Mouse (Mus musculus): ENCODE results near the gene Slc38a6. TPM values are rescaled to one million over a fixed set of nuclear protein-coding genes. Genes with fewer than 3 reads are reported as not detected.

Gene Slc38a6
- total RNA-seq, 1 experiment from 2014 or later = 12.9 TPM

- no peak for DNase-seq
Observed at GRCm38 (mm10) chr12:73393881-73394291, 107.3 kb downstream of the Slc38a6 start.

DNA sequence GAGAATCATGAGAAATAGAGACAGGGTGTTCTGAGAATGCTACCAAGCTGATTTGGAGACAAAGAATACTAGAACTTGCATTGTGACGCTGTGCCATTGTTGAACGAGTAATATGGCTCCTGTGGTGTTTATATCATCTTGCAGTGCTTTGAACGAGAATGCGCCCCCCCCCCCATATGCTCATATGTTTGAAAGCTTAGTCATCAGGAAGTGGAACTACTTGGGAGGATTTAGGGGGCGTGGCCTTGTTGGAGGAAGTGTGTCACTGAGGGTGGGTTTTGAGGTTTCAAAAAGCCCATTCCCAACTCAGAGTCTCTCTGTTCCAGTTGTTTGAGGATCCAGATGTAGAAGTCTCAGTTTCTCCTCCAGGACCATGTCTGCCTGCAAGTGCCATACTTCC is 108.0 kb downstream of the Slc38a6 start:
- no peak for DNase-seq

DNA sequence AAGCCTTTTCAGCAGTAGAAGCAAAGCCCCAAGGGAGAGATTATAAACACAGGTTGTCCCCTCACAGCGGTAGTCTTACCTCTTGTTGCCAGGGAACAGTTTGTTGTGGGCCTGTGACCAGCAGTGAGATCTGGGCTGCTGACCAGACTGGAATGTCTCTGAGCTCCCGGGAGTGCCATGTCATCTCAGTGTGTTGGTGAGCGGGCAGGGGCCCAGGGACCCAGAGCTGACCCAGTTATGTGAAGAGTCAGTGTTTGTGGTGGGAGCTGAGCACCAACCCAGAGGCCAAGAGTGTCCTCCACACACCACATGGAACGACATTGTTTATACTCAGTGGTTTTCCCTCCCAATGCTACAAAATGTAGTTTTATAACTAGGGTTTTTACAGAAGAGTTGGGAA is 112.8 kb downstream of the Slc38a6 start:
- DNase-seq = no peak

DNA sequence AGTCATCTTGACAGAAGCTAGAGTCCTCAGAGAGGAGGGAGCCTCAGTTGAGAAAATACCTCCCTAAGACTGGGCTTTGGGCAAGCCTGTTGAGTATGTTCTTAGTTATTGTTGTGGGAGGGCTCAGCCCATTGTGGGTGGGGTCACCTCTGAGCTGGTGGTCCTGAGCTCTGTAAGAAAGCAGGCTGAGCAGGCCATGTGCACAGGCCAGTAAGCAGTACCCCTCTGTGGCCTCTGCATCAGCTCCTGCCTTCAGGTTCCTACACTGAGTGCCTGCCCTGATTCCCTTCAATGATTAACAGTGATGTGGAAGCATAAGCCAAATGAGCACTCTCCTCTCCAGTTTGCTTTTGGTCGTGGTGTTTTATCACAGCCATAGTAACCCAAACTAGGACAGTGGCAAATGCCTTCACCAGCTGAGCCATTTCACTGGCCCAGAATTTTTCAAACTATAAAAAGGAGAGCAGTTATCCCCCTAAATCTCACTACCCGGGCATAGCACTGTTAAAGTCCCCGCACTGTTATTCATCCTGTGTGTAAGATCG is 114.0 kb downstream of the Slc38a6 start:
- no peak for DNase-seq

GRCm38 (mm10) chr12:73401520-73402130 is 115.0 kb downstream of the Slc38a6 start:
- DNase-seq = no peak

GRCm38 (mm10) chr12:73402137-73402712 is 115.6 kb downstream of the Slc38a6 start:
- DNase-seq = no peak

GRCm38 (mm10) chr12:73402851-73403665 is 116.5 kb downstream of the Slc38a6 start:
- DNase-seq = no peak

Other genes starting within 250 kb of the Slc38a6 start
- gene Six1, start 232.9 kb upstream of the Slc38a6 start, total RNA-seq (2021) = 1.6 and 4.2 TPM in 2 replicates
- 1.2 and 1.3 TPM in 2 replicates for gene Six4, start 173.3 kb upstream of the Slc38a6 start, total RNA-seq (2021)
- gene Mnat1, start 163.1 kb upstream of the Slc38a6 start, total RNA-seq (2021) = 15.6 and 28.4 TPM in 2 replicates
- gene Trmt5, start 69 bp upstream of the Slc38a6 start, total RNA-seq (2021) = 13.8 and 14.5 TPM in 2 replicates